Mouse (Mus musculus) megakaryocyte, adult 5-6 weeks (primary cell): ENCODE results near the gene Cox6a1. TPM values are rescaled to one million over a fixed set of nuclear protein-coding genes. Genes with fewer than 3 reads are reported as not detected.

Source experiments
- ATAC-seq: 2 replicates; pipeline ENCODE4 v1.8.0; 2016; ENCODE audit warnings: mild to moderate bottlenecking, inconsistent platforms; ENCODE audit not compliant: poor library complexity, severe bottlenecking
- total RNA-seq, 2 experiments: library from RNA; stranded (forward) in 1 of 2; stranded (reverse) in 1 of 2; fragments of 153-499, 151-499 nt in 1 of 2; fragments of 221-1000, 200-1000 nt in 1 of 2; gene quantifications; 2 replicates each; pipeline versions ENCODE4 v1.2.3 to v1.2.4; 2015 to 2017

Gene Cox6a1
- total RNA-seq, 2 experiments from 2014 or later = 78.5 to 321 TPM

DNA sequence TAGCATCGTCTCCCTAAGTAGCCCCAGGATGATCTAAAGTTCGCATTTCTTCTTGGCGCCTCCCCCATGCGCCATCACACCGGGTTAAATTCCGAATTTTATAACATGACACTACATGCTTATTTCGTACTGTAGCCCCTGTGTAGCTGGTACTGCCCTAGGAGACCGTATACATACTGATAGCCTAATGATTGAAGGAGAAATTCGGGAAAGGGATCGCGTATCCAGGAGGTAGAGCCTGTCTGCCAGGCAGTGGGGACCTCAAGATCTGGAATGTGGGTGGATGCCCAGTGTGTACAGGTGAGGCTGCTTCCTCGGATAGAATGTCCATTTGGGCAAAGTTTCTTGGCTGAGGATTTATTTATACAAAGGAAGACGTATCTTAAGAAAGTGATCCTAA, 47.2 kb downstream of the Cox6a1 start:
- no peak for ATAC-seq

DNA sequence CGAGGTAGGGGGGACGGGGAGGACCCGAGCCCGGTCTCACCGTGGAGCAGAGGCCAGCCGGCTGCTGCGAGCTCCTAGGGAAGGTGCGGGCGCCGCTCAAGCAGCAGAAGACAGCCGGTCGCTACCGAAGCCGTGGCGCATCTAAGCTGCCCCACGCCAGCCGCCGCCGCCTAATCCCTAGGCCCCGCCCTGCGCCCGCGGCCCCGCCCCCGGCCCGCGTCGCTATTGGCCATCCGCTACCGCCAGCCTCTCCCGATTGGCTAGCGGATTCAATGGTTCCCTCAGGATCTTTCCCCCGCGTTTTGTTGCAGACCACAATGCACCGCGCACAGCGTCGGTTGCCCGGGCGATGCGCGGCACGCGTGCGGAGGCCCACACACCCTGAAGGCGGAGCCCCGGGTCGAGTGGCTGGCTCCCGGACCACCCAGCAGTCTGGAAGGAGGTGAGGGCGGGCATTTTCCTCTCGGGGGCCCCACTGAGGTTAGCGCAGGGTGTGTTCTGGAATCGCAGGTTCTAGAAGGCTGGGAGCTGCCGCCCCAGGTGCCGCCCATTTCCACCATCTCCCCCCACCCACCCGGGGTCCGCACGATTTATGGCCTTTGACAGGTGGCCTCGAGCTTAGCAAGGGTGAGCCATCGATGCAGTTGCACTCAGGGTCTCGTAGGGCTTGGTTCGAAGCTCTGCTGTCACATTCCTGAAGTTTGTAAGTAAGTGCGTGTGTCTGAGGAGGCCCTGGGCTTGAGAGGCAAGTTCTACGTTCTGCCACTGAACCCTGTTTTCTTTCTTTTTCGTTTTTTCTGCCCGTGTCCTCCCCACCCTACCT, 47.8 kb downstream of the Cox6a1 start, which contains the start of gene Dynll1:
Gene Dynll1, minus strand, starts transcription at position 208 of the 823 bp plus-strand sequence.
- peak; percentile 97 for ATAC-seq

DNA sequence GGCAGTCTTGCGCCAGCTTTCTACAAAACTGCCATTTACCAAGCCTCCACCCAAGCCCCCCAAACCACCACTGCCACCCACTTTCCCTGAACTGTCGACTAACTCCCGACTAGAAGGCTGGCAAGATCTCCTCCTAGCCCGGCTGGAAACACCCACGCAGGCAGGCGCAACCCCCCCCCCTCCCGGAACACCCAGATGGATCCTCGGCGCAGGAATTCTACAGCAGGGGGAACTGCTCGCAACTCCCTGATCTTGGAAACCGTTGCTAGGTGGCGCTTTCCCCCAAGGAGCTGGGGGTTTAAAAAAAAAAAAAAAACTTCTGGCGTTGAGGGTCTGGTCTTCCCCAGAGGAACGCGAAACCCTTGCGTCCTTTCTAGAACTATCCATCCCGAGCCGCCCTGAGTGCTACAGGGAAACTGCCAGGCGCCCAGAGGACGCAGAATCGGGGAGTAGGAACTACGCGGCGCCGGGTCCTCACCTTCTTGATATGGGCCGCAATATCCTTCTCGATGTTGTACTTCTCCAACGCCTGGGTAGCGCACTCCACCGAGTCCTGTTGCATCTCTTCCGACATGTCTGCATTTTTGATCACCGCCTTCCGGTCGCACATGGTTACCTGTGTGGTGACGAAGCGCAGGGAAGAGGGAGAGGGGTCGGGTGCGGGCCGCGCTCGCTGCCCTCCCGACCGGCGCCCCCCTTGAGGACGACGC, 48.6 kb downstream of the Cox6a1 start:
- peak; percentile 39 for ATAC-seq

DNA sequence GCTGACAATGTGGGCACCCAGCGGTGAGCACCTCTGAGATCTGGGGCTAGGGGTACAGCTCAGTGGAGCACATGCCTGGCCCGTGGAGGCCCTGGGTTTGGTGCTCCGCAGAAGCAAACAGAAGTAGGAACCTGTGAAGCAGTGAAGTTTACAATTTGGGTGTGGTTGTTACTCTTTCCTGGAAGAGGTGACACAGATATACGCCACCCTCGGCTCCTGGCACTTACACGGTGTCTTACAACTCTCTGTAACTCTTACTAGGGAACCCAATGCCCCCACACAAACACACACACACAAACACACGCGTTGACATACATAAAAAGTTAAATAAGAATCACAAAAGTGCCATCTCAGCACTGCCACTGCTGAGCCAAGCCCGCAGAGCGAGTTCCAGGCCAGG, 52.4 kb downstream of the Cox6a1 start:
- no peak for ATAC-seq

Other genes starting within 250 kb of the Cox6a1 start
- 13.5 and 15.2 TPM in 2 replicates for gene Acads, start 229.6 kb downstream of the Cox6a1 start, total RNA-seq (2015)
- 13.0 and 17.4 TPM in 2 replicates for gene Acads, start 229.6 kb downstream of the Cox6a1 start, total RNA-seq (2017)
- gene Unc119b, start 214.0 kb downstream of the Cox6a1 start, total RNA-seq (2015) = 12.5 and 14.0 TPM in 2 replicates
- gene Unc119b, start 214.0 kb downstream of the Cox6a1 start, total RNA-seq (2017) = 13.3 and 19.9 TPM in 2 replicates
- gene Mlec, start 190.8 kb downstream of the Cox6a1 start, total RNA-seq (2015) = 76.4 and 97.7 TPM in 2 replicates
- gene Mlec, start 190.8 kb downstream of the Cox6a1 start, total RNA-seq (2017) = 117 and 118 TPM in 2 replicates
- not detected in 2 replicates for gene Cabp1, start 154.6 kb downstream of the Cox6a1 start, total RNA-seq (2015)
- gene Cabp1, start 154.6 kb downstream of the Cox6a1 start, total RNA-seq (2017) = not detected in 2 replicates
- 61.7 and 74.6 TPM in 2 replicates for gene Pop5, start 113.1 kb downstream of the Cox6a1 start, total RNA-seq (2015)
- gene Pop5, start 113.1 kb downstream of the Cox6a1 start, total RNA-seq (2017) = 30.9 and 81.2 TPM in 2 replicates
- gene Rnf10, start 76.1 kb downstream of the Cox6a1 start, total RNA-seq (2015) = 50.9 and 55.4 TPM in 2 replicates
- 55.9 and 78.3 TPM in 2 replicates for gene Rnf10, start 76.1 kb downstream of the Cox6a1 start, total RNA-seq (2017)
- gene Coq5, start 69.3 kb downstream of the Cox6a1 start, total RNA-seq (2015) = 8.7 and 10.9 TPM in 2 replicates
- 27.3 and 27.8 TPM in 2 replicates for gene Coq5, start 69.3 kb downstream of the Cox6a1 start, total RNA-seq (2017)
- 646 and 659 TPM in 2 replicates for gene Dynll1, start 48.0 kb downstream of the Cox6a1 start, total RNA-seq (2015)
- gene Dynll1, start 48.0 kb downstream of the Cox6a1 start, total RNA-seq (2017) = 318 and 344 TPM in 2 replicates
- gene Srsf9, start 21.8 kb downstream of the Cox6a1 start, total RNA-seq (2015) = 79.1 and 98.4 TPM in 2 replicates
- gene Srsf9, start 21.8 kb downstream of the Cox6a1 start, total RNA-seq (2017) = 126 and 130 TPM in 2 replicates
- 66.3 and 69.0 TPM in 2 replicates for gene Gatc, start 7.8 kb downstream of the Cox6a1 start, total RNA-seq (2015)
- gene Gatc, start 7.8 kb downstream of the Cox6a1 start, total RNA-seq (2017) = 15.1 and 16.8 TPM in 2 replicates
- gene Triap1, start 7.8 kb downstream of the Cox6a1 start, total RNA-seq (2015) = 41.0 and 52.0 TPM in 2 replicates
- gene Triap1, start 7.8 kb downstream of the Cox6a1 start, total RNA-seq (2017) = 15.9 and 18.8 TPM in 2 replicates
- not detected in 2 replicates for gene Msi1, start 80.6 kb upstream of the Cox6a1 start, total RNA-seq (2015)
- not detected in 2 replicates for gene Msi1, start 80.6 kb upstream of the Cox6a1 start, total RNA-seq (2017)
- not detected in 2 replicates for gene Pla2g1b, start 117.3 kb upstream of the Cox6a1 start, total RNA-seq (2015)
- not detected in 2 replicates for gene Pla2g1b, start 117.3 kb upstream of the Cox6a1 start, total RNA-seq (2017)
- gene Sirt4, start 135.7 kb upstream of the Cox6a1 start, total RNA-seq (2015) = 3.6 and 5.4 TPM in 2 replicates
- 2.0 and 3.3 TPM in 2 replicates for gene Sirt4, start 135.7 kb upstream of the Cox6a1 start, total RNA-seq (2017)
- gene Pxn, start 157.7 kb upstream of the Cox6a1 start, total RNA-seq (2015) = 81.3 and 93.8 TPM in 2 replicates
- gene Pxn, start 157.7 kb upstream of the Cox6a1 start, total RNA-seq (2017) = 151 and 199 TPM in 2 replicates
- gene Rplp0, start 210.5 kb upstream of the Cox6a1 start, total RNA-seq (2015) = 1,875 and 2,228 TPM in 2 replicates
- 1,202 and 1,250 TPM in 2 replicates for gene Rplp0, start 210.5 kb upstream of the Cox6a1 start, total RNA-seq (2017)
- 9.0 and 9.2 TPM in 2 replicates for gene Gcn1l1, start 216.3 kb upstream of the Cox6a1 start, total RNA-seq (2015)
- gene Gcn1l1, start 216.3 kb upstream of the Cox6a1 start, total RNA-seq (2017) = 13.2 and 13.4 TPM in 2 replicates